Mouse (Mus musculus) limb, embryonic 15.5 days (tissue): ENCODE results near the gene Itih4. TPM values are rescaled to one million over a fixed set of nuclear protein-coding genes. Genes with fewer than 3 reads are reported as not detected.

Source experiments
- ATAC-seq: fragments of 200-750 bp; cut with Nextera tagmentation; 2 replicates; pipeline ENCODE4 v1.8.0; 2017; ENCODE audit warnings: low read depth, moderate TSS enrichment; ENCODE audit not compliant: insufficient number of reproducible peaks, low FRiP score, low TSS enrichment
- H3K27ac ChIP-seq: fragments of 300-500 bp; sonication (generic); 2 replicates; pipeline ENCODE4 v1.5.1; 2015; ENCODE audit warnings: moderate library complexity, mild to moderate bottlenecking, inconsistent platforms
- H3K27me3 ChIP-seq: fragments of 300-500 bp; sonication (generic); 2 replicates; pipeline ENCODE4 v1.6.1; 2015; ENCODE audit warnings: inconsistent platforms
- H3K36me3 ChIP-seq: fragments of 300-500 bp; sonication (generic); 2 replicates; pipeline ENCODE4 v1.6.1; 2015; ENCODE audit warnings: inconsistent platforms
- H3K4me1 ChIP-seq: fragments of 300-500 bp; sonication (generic); 2 replicates; pipeline ENCODE4 v1.6.1; 2015; ENCODE audit warnings: inconsistent platforms
- H3K4me2 ChIP-seq: fragments of 300-500 bp; sonication (generic); 2 replicates; pipeline ENCODE4 v1.6.1; 2015; ENCODE audit warnings: mild to moderate bottlenecking, inconsistent platforms
- H3K4me3 ChIP-seq: fragments of 300-500 bp; sonication (generic); 2 replicates; pipeline ENCODE4 v1.5.1; 2015; ENCODE audit warnings: mild to moderate bottlenecking, inconsistent platforms
- H3K9ac ChIP-seq: fragments of 300-500 bp; sonication (generic); 2 replicates; pipeline ENCODE4 v1.6.1; 2015; ENCODE audit warnings: inconsistent platforms
- H3K9me3 ChIP-seq: fragments of 300-500 bp; sonication (generic); 2 replicates; pipeline ENCODE4 v1.6.1; 2016; ENCODE audit warnings: inconsistent platforms
- WGBS: fragments of 180-500 bp; shearing (Covaris S2); methylation state at CpG from one replicate; pipeline ENCODE4 v1.1.7; 2015; 5-methylcytosine and 5-hydroxymethylcytosine counted together
- polyA plus RNA-seq: library from polyadenylated mRNA; unstranded; fragments of >200 nt; fragmentation: Nextera tagmentation; extraction: Ambion mirVana; gene quantifications from 2 replicates; pipeline ENCODE4 v1.2.1, GENCODE M21; 2015

The Itih4 gene
- polyA plus RNA-seq = 0.09 and 0.28 TPM in 2 replicates

DNA sequence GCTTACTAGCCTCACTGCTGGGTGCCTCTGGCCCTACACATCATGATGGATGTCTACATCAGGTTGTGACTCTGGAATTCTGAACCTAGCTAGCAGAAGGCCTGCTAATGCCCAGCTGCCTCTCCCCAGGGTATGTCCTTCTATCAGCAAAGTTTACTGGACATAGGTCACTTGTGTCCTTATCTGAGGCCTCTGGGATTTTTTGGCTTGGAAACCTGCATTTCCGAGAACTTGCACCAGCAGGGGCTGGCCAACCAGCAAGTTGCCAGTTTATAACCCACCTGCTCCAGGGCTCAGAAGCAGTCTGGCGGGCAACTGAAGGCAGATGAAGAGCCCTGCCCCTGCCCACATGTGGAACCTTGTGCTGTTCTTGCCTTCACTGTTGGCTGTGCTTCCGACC lies at the start of gene Itih4:
TSS of gene Itih4 (plus strand) at position 273 of the 400 bp plus-strand sequence.
- Histone ChIP-seq H3K4me3 (no peak within 1 kb of the TSS), H3K4me2 (no peak within 1 kb of the TSS), H3K4me1 (peaks cover 7% of the 10 kb centered on the region), H3K9ac (no peak within 1 kb of the TSS), H3K27ac (no peak within 1 kb of the TSS), H3K36me3 (no peaks in the 10 kb centered on the region), H3K27me3 (no peaks in the 10 kb centered on the region), H3K9me3 (no peaks in the 10 kb centered on the region)
- 82% methylated on average over 3 of the region's 3 CpGs for WGBS
- no peak for ATAC-seq

DNA sequence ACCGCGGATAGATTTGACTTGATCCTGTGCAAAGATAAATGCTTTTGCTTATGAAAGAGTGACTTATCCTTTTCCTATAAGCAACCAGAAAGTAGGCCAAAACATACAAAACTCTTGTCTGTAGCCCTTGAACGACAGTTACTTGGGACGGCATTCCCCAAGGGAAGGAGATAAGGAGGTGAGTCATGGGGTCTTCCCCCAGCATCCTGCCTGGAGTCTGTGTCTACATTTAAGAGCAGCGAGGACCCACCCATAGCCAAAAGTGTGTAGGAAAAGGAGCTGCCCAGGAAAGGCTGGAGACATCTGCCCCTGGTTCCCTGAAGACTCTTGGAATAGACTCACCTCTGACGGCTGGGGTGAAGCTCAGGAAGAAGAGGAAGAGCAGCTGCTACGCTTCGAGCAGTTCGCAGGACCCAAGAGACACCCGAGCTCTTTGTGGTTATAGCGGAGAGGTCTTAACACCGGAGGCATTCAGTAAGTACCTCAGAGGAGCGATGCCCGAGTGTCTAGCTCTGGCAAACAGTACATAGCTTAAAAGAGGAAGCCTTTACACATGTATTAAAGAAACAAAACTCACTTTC lies 48.8 kb upstream of the Itih4 start:
- Histone ChIP-seq H3K27ac (no peak overlapping the region), H3K4me2 (no peak overlapping the region), H3K9me3 (no peaks in the 10 kb centered on the region), H3K4me3 (no peak overlapping the region), H3K9ac (no peak overlapping the region), H3K4me1 (no peaks in the 10 kb centered on the region), H3K27me3 (no peaks in the 10 kb centered on the region), H3K36me3 (peaks cover 9% of the 10 kb centered on the region; the same call in 1 of the 2 replicates)
- ATAC-seq = no peak
- WGBS = 84% methylated on average over 14 of the region's 14 CpGs

DNA sequence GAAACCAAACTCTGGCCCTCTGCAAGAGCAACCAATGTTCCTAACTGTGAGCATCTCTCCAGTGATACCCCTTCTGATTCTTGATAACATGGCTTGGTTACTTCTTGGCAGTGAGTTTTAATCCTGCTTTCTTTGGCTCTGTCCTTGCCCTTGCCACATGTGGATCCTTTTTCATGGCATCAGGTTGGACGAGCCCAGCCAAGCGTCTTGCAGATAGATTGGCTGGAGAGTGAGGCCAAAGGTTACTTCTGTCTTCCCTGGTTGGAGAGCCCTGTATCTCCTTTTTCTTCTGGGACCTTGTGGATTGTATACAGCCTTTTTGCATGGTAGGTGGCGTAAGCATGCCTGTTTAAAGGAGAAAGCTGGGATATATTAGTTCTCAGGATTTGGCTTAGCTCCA lies 42.6 kb upstream of the Itih4 start:
- H3K27ac ChIP-seq = no peak overlapping the region
- 84% methylated on average over 3 of the region's 3 CpGs for WGBS
- H3K4me2 ChIP-seq = no peak overlapping the region
- H3K4me1 ChIP-seq = no peaks in the 10 kb centered on the region
- peaks cover 4% of the 10 kb centered on the region; the same call in 1 of the 2 replicates for H3K36me3 ChIP-seq
- no peaks in the 10 kb centered on the region for H3K9me3 ChIP-seq
- ATAC-seq = no peak
- H3K9ac ChIP-seq = no peak overlapping the region
- H3K27me3 ChIP-seq = no peaks in the 10 kb centered on the region
- no peak overlapping the region for H3K4me3 ChIP-seq

DNA sequence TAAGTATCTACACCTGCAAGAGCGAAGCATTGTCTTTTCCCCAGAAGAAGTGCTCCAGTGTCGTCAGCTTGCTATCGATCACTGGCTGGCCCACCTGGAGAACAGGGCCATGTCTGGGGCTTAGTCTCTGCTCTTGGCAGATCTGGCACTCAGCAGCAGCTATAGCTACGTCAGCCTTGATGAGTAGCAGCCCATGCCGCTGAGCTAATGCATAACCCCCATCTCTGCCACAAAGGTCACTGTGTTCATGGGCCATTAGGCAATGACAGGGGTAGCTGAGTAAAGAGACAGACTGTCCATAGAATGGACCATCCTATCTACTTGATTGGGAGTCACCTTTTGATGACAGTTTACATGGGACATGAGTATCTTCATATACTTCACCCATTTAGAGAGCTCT lies 35.8 kb upstream of the Itih4 start:
- 94% methylated on average over 5 of the region's 5 CpGs for WGBS
- no peak overlapping the region for H3K9ac ChIP-seq
- H3K27ac ChIP-seq = no peak overlapping the region
- no peaks in the 10 kb centered on the region for H3K27me3 ChIP-seq
- no peaks in the 10 kb centered on the region for H3K4me1 ChIP-seq
- H3K36me3 ChIP-seq = 0 out of 2 replicates have a peak, but pooled peaks cover 3% of the 10 kb centered on the region
- no peaks in the 10 kb centered on the region for H3K9me3 ChIP-seq
- no peak for ATAC-seq
- H3K4me2 ChIP-seq = no peak overlapping the region
- no peak overlapping the region for H3K4me3 ChIP-seq

DNA sequence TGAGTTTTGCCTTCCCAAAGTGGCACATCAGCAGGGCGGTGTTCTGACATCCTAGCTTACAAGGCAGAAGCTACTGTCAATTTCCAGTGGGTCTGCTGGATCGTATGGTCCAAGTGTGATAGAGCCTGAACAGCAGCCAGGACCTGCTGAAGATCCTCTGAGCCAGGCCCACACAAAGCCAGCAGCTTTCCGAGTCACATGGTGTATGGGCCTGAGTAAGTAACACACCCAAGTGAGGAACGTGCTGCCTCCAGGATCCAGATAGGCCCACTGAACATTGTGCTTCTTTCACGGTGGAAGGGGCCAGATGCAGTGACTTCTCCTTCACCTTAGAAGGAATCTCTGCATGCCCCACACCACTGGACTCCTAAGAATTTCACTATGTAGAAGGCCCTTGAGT lies 34.0 kb upstream of the Itih4 start:
- no peak overlapping the region for H3K4me2 ChIP-seq
- no peak for ATAC-seq
- no peaks in the 10 kb centered on the region for H3K27me3 ChIP-seq
- H3K9me3 ChIP-seq = no peaks in the 10 kb centered on the region
- WGBS = 89% methylated on average over 5 of the region's 5 CpGs
- H3K4me1 ChIP-seq = no peaks in the 10 kb centered on the region
- H3K27ac ChIP-seq = no peak overlapping the region
- no peak overlapping the region for H3K4me3 ChIP-seq
- no peak overlapping the region for H3K9ac ChIP-seq
- H3K36me3 ChIP-seq = no peaks in the 10 kb centered on the region

DNA sequence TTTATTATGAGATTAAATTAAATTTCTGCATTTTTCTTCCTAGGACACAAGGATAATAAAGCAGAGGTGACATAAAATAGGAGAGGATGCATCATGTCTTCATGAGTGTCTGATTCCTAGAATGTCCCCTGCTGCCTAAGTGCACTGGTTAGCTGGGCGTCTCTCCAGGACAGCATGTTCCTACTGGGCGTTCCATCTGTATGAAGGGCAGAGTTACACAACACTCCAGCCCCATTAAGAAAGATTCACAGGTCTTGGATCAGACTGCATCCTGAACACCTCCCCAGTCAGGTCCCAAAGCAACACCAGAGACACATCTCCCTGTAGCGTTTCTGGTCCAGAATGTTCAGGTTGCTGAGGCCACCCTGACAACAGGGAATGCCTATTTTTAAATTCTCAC lies 31.0 kb upstream of the Itih4 start:
- 92% methylated on average over 3 of the region's 3 CpGs for WGBS
- Histone ChIP-seq H3K27me3 (no peaks in the 10 kb centered on the region), H3K4me3 (no peak overlapping the region), H3K27ac (no peak overlapping the region), H3K36me3 (no peaks in the 10 kb centered on the region), H3K4me2 (no peak overlapping the region), H3K4me1 (no peaks in the 10 kb centered on the region), H3K9ac (no peak overlapping the region), H3K9me3 (no peaks in the 10 kb centered on the region)
- ATAC-seq = no peak

DNA sequence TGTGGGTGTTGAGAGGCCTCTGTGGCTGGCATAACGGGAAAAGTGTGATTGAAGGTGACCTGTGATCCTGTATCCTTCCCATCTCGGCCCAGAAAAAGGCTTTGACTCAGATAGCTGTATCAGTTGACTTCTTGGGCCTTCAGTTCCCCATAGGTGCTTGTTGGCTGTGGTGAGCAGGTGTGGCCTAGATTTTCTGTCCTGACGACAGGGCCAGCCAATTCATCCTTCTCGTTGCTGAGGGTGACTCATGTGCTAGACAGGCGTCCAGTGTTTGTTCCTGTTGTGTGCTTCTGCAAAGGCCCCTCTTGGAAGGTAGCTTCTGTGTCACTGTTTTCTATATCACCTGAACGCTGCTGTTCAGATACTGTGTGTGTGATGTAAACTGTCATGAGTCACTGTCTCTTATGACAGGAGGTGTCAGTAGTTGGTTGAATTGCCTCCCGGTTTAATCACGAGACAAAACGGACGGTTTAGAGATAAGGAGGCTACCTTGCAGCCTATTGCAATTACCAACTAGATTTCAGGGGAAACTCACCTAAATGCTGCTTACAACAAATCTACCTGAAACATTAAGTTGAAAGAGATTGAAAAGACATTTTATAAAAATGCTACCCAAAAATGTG lies 29.3 kb upstream of the Itih4 start:
- Histone ChIP-seq H3K4me3 (no peak overlapping the region), H3K4me2 (no peak overlapping the region), H3K9me3 (no peaks in the 10 kb centered on the region), H3K27me3 (no peaks in the 10 kb centered on the region), H3K27ac (no peak overlapping the region), H3K9ac (no peak overlapping the region), H3K4me1 (no peaks in the 10 kb centered on the region), H3K36me3 (no peaks in the 10 kb centered on the region)
- 83% methylated on average over 10 of the region's 10 CpGs for WGBS
- ATAC-seq = no peak

DNA sequence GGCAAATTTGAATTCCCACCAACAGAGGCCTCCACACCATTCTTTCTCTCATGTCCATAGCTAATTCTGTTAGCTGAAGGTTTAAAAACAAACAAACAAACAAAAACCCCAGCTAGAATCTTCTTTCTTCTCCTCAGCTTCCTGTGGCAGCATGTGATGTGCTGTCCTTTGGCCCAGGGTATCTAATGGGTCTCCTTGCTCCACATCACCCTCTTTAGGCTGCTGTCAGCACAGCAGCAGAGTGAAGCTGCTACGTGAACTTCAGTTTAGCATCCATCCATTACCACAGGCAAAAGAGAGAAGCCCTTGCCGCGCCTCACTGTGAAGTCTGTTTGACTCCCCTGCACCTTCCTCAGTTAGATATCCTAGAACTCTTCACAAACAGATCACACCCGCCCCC lies 28.3 kb upstream of the Itih4 start:
- Histone ChIP-seq H3K4me1 (no peaks in the 10 kb centered on the region), H3K36me3 (no peaks in the 10 kb centered on the region), H3K9me3 (no peaks in the 10 kb centered on the region), H3K9ac (no peak overlapping the region), H3K4me3 (no peak overlapping the region), H3K27ac (no peak overlapping the region), H3K4me2 (no peak overlapping the region), H3K27me3 (no peaks in the 10 kb centered on the region)
- WGBS = 82% methylated on average over 4 of the region's 4 CpGs
- ATAC-seq = no peak

DNA sequence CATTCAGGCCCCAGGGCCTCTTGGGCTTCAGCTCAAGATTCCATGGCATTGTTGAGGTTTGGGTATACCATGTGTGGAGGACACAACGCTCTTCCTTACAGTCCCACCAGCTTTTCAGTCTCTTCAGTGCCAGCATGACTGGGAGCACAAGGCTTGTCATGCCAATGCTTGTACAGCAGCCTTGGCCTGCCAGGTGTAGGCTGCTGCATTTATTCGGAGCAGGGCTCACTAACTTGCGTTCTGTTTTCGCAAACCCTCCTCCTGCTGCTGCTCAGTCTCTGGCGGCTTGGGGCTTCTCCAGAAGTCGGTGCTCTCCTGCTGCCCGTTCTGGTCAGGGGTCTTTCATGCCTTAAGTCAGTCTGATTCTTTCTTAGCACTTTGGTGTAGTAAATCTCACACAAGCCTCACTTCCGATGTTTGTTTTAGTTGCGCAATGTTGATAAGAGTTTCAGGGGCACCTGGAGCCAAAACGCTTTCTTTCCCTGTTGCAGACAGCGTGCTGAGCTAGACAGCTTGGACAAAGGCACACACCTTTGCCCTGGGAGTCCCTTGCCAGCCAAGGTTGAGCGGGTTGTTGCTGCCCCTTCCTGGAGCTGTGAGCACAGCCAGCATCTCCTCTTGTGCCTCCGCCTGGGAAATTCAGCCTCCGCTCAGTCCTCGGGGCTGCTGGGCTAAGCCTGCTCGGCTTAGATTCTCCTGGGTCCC lies 24.7 kb upstream of the Itih4 start:
- H3K27me3 ChIP-seq = no peaks in the 10 kb centered on the region
- WGBS = 73% methylated on average over 16 of the region's 16 CpGs
- no peaks in the 10 kb centered on the region for H3K9me3 ChIP-seq
- no peaks in the 10 kb centered on the region for H3K4me1 ChIP-seq
- H3K36me3 ChIP-seq = peaks cover 21% of the 10 kb centered on the region
- H3K4me2 ChIP-seq = no peak overlapping the region
- no peak overlapping the region for H3K4me3 ChIP-seq
- no peak for ATAC-seq
- no peak overlapping the region for H3K27ac ChIP-seq
- no peak overlapping the region for H3K9ac ChIP-seq

DNA sequence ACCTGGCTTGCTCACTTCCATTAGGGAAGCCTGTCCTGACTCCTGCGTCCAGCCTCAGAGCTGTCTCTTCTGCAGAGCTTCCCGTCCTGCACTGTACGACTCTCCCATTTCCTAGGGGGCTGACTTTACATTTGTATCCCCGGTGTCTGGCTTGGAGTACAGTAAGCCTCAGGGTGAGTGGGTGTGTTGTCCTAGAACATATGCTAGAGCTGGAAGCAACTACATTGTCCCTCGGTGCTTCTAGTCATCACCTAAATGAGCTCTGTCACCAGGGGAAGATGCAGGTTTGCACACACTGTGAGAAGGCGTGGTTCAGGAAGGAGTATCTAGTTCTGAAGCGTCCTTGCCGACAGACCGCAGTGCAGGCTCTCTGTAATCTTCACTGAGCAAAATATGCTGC lies 23.9 kb upstream of the Itih4 start:
- Histone ChIP-seq H3K4me2 (no peak overlapping the region), H3K27me3 (no peaks in the 10 kb centered on the region), H3K4me3 (no peak overlapping the region), H3K4me1 (no peaks in the 10 kb centered on the region), H3K27ac (no peak overlapping the region), H3K36me3 (peaks cover 24% of the 10 kb centered on the region), H3K9me3 (no peaks in the 10 kb centered on the region), H3K9ac (no peak overlapping the region)
- ATAC-seq = no peak
- WGBS = 84% methylated on average over 9 of the region's 9 CpGs

DNA sequence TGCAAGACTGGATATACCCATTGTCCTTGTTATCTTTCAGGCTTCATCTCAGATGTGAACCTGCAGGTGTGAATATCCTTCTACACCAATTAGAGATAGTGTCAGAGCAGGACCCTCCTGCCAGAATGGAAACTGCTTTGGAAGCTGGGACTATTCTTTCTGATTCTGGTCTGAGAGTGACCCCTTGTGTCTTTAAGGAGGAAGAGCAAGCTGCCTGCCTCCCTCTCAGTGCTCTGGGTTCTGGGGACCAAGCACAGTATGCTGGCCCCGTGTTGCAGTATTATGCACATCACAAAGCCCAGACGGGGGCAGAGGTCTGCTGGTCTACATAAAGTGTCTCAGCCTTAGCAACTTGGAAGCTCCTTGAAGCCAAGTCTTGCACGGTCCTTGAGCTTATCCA lies 21.0 kb upstream of the Itih4 start:
- ATAC-seq = no peak
- H3K27ac ChIP-seq = no peak overlapping the region
- H3K27me3 ChIP-seq = no peaks in the 10 kb centered on the region
- H3K4me3 ChIP-seq = no peak overlapping the region
- peaks cover 33% of the 10 kb centered on the region for H3K36me3 ChIP-seq
- 67% methylated on average over 3 of the region's 3 CpGs for WGBS
- H3K9ac ChIP-seq = no peak overlapping the region
- no peak overlapping the region for H3K4me2 ChIP-seq
- no peaks in the 10 kb centered on the region for H3K9me3 ChIP-seq
- H3K4me1 ChIP-seq = peaks cover 11% of the 10 kb centered on the region

DNA sequence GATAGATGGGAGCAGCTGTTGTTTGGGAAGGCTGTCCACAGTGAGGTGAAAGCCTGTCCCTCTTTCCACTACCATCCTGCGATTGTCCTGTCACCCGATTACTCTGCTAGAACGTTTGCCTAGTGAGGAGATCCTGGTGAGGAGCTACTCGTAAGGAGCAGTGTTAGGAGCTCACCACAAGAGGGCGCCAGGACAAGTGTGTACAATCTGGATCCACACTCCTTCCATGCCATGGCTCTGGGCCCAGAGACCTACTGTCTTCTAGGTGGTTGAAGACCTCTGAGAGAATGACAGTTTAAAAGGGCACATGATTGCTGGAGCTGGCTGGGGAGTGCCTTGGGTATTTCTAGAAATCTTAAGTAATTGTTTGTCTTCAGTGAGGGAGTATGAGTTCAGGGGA lies 19.2 kb upstream of the Itih4 start:
- Histone ChIP-seq H3K9ac (no peak overlapping the region), H3K27ac (no peak overlapping the region), H3K4me2 (no peak overlapping the region), H3K4me3 (no peak overlapping the region), H3K4me1 (peaks cover 20% of the 10 kb centered on the region), H3K36me3 (peaks cover 33% of the 10 kb centered on the region), H3K27me3 (no peaks in the 10 kb centered on the region), H3K9me3 (no peaks in the 10 kb centered on the region)
- ATAC-seq = no peak
- WGBS = 36% methylated on average over 5 of the region's 5 CpGs
